Mouse (Mus musculus): ENCODE results near the gene Gorasp1.

Gene Gorasp1

GRCm38 (mm10) chr9:119932358-119932757, 5.0 kb downstream of the Gorasp1 start:
- DNase-seq (ENCODE audit: low read depth, low spot score): no peak

GRCm38 (mm10) chr9:119926497-119926896, 10.9 kb downstream of the Gorasp1 start:
- no peak for DNase-seq (ENCODE audit: low read depth, low spot score)

DNA sequence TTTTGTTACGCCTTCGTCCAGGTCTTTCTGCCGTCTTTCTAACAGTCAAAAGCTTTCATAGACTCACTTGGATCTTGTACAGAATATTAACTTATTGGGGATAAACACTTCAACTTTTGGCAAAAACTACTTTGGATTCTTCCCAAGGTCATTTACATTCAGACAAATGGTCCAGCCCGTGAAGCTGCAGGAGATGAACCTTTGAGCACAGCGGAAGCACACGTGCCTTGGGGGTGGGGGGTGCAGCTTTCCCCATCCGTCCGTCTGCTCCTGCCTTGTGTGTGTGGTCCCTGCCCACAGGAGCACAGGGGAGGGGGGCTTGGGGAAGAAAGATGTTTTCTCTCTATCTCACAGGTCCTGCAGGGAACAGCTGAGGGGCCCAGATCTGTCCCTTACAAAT, 11.6 kb downstream of the Gorasp1 start:
- no peak for DNase-seq (ENCODE audit: low read depth, low spot score)

GRCm38 (mm10) chr9:119925120-119925657, 12.2 kb downstream of the Gorasp1 start:
- no peak for DNase-seq (ENCODE audit: low read depth, low spot score)

DNA sequence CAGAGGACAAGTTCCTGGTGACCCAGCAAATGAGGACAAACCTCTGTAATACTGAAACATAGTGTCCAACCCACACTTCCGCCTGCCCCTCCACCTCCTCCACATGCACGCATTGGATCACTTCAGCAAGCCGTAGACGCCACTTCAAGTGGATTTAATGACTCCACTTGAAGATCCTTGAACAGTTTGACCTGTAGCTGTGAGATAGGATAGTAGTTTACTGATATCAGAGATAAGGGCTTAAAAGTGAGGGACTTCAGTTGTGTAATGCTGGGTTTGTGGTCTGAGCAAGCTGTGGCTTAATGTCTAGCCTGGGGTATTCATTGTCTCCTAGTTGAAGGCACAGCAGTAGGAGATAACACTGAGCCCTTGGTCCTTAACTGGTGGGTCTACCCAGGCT, 13.9 kb downstream of the Gorasp1 start:
- no peak for DNase-seq (ENCODE audit: low read depth, low spot score)

DNA sequence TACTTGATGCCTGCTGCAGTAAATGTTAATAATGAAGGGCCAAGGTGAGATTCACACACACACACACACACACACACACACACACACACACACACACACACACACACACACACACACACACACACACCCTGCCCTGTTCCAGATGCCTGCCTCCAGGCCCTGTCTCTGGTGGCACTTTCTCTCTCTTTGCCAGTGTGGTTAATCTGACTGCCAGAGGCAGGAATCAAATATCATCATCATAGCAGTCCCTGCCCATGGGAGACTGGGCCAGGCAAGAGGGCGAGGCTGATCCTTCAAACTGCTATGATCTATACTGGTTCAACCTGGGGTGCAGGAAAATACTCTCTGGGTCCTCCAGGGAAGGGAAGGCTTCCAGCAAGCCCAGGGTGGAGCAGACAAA, 17.5 kb downstream of the Gorasp1 start:
- no peak for DNase-seq (ENCODE audit: low read depth, low spot score)

DNA sequence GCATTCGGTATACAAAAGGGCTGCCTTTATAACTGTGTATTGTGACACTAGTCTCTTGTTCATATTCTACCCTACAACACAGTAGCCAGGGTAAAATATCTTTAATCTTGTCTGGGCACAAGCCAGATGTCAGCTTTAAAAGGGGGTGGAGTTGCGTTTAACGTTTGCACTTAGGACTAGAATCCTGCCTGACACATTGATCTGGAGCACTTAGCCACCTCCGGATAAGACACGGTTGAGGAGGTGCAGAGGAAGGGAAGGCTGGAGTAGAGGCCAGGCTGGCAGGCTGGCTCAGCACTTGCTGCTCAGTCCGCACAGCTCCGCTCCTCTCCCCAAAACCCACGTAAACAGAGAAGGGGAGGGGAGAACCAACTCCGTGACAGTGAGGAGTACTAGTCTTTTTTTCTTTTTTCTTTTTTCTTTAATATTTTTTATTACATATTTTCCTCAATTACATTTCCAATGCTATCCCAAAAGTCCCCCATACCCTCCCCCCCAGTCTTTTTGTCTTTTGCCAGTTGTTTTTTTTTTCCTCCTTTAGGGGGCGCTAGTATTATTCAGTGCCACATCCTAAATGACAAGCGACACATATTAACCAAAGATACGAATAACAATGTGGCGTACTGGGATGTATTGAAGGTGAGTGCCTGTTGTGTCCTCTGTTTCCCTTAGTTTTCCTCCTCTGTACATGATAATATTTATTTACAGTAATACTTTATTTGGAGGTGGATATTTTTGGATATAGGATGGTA, 24.1 kb downstream of the Gorasp1 start:
- DNase-seq (ENCODE audit: low read depth, low spot score): no peak

DNA sequence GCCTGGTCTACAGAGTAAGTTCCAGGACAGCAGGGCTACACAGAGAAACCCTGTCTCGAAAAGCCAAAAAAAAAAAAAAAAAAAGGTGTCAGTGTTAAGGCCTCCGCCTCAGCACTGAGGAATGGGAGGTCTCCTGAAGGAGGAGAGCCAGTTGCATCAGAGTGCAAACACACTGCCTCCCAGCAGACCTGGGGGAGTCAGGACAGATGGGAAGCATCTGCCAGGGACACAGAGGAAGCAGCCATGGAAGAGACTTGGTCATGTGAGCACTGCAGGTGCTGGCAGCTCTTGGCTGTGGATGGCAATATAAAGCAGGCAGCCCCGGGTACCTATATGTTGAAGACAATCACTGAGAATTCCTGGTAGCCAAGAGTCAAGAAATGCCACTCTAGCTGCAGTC, 27.4 kb downstream of the Gorasp1 start:
- no peak for DNase-seq (ENCODE audit: low read depth, low spot score)

- DNase-seq (ENCODE audit: low read depth, low spot score): no peak
These were observed 28.7 kb downstream of the Gorasp1 start for GRCm38 (mm10) chr9:119908708-119909107.

DNA sequence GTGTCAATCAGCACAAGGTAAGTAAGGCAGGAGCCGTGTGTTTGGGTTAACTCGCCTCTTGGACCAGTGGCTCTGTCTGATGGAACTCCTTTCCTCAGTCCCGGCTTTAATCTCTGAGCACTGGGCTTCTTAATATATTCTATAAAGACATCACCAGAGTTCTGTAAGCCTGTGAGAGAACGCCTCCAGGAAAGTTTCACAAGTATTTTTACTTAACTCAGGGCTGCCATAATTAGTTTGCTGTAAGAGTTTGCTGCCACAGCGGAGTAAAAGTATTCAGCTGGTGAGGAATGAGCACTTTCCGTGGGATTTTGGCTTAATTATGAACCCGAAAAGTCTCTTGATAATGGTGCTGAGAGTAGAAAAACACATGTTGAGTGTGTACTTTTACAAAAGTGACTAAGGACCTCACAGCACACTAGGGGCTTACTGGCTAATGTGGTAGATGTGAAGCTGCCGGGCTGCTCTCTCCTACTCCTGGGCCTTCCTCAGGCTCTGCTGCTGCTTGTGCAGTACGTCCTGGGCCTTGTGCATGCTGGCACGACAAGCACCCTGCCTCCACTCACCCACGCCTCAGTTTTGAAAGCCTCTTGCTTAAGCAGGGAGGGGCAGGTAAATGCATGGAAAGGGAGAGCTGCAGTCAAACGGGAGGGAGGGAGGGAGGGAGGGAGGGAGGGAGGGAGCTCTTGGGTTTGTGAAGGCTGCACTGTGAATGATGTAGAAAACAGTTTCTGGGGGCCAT, 34.8 kb downstream of the Gorasp1 start:
- DNase-seq (ENCODE audit: low read depth, low spot score): no peak

DNA sequence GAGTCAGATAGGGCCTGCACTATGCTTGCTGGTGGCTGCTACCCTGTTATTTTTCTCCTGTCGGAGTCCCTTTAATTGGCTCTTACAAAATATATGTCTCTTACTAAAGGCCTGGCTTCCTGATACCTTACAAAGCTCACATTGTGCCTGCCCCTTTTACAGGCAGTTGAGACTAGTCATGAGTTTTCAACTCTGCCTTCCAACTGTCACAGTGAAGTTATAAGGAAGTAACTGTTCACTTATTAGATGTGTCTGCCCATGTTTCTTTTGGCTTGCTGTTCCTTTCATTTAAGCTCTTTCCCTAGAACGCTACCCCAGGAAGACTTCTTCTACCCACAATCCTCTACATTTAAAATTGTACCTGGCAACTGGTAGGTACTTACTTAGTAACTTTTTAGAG, 37.9 kb downstream of the Gorasp1 start:
- DNase-seq (ENCODE audit: low read depth, low spot score): no peak

DNA sequence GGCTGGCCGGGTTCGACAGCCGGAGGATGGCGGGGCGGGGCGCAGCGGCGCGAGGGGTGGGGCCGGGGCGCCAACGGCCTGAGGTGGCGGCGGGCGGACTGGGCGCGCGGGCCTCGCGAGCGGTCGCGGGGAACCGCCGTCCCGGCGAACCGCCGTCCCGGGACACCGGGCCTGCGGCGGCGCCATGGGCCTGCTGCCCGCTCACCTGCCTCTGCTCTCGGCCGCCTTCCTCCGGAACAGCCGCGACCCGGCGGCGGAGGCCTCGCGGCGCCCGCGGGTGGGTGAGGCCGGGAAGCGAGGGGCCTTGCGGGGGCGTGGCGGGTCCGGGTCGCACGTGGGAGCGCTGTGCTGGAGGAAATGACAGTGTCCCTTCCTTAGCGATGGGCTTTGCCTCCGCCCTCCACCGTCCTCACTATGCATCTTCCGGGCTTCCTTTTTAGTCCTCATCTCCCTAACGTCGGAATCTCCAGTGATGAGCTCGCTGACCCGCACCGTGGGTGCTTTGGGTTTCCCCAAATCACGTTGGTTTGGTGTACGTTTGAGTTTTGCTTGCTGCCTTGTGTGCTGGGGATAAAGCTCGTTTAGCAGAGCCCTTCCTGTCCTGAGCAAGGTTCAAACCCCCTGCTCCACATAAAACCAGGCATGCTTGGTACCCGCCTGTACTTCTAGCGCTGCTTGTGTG, 42.2 kb downstream of the Gorasp1 start:
- DNase-seq (ENCODE audit: low read depth, low spot score): peak; percentile 74

- DNase-seq (ENCODE audit: low read depth, low spot score): peak; percentile 98
These were observed 42.9 kb downstream of the Gorasp1 start, which contains the start of gene Wdr48 for GRCm38 (mm10) chr9:119894339-119895009. Gene Wdr48 (plus strand): TSS chr9:119894878.

GRCm38 (mm10) chr9:119893881-119894280, 43.5 kb downstream of the Gorasp1 start:
- DNase-seq (ENCODE audit: low read depth, low spot score): no peak

GRCm38 (mm10) chr9:119890692-119891091, 46.7 kb downstream of the Gorasp1 start:
- DNase-seq (ENCODE audit: low read depth, low spot score): peak; percentile 59

DNA sequence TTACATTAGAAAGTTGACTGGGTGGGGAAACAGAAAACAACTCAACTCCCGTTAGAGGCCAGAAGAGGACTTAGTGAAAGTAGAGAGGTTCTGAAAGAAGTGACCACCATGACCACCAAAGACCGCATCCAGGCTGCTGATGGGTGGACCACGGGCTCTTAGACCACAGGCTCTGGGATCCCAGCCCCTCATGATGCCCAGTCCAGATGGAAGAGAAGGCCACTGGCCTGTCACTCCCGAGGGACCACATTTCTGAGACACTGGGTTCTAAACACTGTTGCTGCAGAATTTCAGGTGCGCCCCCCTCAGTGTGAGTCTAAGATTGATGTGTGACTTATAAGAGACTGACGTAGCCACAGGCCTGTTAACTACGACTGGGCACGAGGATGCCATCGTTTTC, 47.9 kb downstream of the Gorasp1 start:
- no peak for DNase-seq (ENCODE audit: low read depth, low spot score)

DNA sequence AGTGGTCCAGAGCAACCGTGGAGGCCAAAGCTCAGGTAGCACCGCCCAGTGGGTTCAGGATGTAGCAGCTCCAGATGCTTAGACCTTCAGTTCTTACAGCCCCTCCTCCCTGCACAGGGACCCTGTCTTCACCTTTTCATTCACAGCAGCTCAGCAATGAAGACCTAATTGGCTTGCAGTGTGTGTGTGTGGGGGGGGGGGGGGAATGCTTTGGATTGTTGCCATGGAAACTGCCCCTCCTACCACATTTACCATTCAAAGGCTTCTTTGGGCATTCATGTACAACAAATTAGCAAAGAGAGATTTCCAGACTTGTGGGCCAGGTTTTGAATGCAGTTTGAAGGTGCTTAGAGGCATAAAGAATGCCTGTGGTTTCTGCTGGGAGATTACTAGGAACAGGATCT, 48.5 kb downstream of the Gorasp1 start:
- DNase-seq (ENCODE audit: low read depth, low spot score): no peak

DNA sequence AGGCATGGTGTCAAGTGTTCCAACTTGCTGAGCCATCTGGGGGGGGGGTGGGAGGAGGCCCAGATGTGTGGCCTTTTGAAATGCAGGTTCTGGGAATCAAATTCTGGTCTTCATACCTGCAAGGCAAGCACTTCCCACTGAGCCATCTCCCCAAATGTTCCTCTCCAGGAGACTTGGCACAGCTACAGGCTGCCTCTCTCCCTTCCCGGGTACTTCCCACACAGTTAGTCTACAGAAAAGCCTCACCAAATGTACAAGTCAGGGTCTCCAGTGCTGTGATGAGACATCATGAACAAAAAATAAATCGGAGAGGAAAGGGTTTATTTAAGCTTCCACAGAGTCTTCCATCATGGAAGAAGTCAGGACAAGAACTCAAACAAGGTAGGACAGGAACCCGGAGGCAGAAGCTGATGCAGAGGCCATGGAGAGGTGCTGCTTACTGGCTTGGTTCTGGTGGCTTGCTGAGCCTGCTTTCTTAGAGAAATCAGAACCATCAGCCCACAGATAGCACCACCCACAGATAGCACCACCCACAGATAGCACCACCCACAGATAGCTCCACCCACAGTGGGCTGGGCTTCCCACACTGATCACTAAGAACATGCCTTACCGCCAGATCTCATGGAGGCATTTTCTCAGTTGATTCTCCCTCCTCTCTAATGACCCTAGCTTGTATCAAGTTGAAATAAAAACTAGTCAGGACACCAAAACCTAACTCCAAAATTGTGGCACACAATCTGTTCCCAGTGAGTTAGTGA, 50.0 kb downstream of the Gorasp1 start:
- peak; percentile 24 for DNase-seq (ENCODE audit: low read depth, low spot score)
